Mouse (Mus musculus): Measurements from ENCODE around the gene Ddx54.

The Ddx54 gene

GRCm38 (mm10) chr5:120612442-120612821, at the start of gene Ddx54, which contains the start of gene Rita1:
Ddx54 (plus strand) TSS chr5:120612739.
Rita1 (minus strand) TSS chr5:120612589.
- DNase-seq (ENCODE audit: low spot score in 2 of 2) = peak; percentile 95 to 96

- no peak for DNase-seq (ENCODE audit: low spot score in 2 of 2)
These were observed 49.3 kb upstream of the Ddx54 start for GRCm38 (mm10) chr5:120562956-120563913.

- DNase-seq (ENCODE audit: low spot score in 2 of 2) = no peak
These were observed 48.6 kb upstream of the Ddx54 start for GRCm38 (mm10) chr5:120563914-120564311.

GRCm38 (mm10) chr5:120565171-120565905, 47.2 kb upstream of the Ddx54 start:
- no peak for DNase-seq (ENCODE audit: low spot score in 2 of 2)

DNA sequence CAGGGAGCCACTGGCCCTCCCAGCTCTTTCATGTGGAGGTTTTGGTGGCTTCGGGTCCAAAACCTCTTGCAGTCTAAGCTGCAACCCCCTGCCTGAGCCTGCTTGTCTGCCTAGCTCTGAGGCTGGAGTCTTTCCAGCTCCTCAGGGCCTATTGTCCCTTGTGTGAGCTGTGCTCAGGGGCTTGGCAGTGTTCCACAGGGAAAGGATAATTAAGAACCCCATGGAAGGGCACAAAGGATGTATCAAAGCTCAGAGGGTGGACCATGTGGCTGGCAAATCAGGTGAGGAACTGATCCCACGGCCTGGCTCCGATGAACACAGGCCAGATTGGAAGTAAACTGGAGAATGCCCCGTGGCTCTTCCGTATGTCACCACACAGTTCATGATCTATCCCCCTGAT, 46.4 kb upstream of the Ddx54 start:
- no peak for DNase-seq (ENCODE audit: low spot score in 2 of 2)

- DNase-seq (ENCODE audit: low spot score in 2 of 2) = no peak
These were observed 45.8 kb upstream of the Ddx54 start for GRCm38 (mm10) chr5:120566681-120567252.

DNA sequence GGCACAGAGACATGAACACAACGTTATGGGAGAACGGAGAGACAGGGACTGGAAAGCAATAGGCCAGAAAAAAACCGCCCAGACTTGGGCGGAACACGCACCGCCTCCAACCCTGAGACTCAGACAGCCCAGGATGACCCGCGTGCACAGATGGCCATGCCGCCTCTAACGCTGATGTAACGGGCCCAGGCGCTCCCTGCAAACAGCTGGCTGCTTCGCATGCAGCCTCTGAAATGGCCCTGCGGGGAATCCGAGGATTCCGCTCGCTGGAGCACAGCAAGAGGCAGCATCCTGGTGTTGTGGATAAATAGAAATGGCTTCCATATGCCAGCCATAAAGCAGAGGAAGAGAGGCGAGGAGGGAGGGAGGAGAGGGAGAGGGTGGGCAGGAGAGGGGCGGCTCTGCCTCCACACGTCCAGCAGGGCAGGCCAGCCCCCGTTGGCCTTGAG, 45.3 kb upstream of the Ddx54 start:
- DNase-seq (ENCODE audit: low spot score in 2 of 2) = no peak

GRCm38 (mm10) chr5:120567761-120568211, 44.8 kb upstream of the Ddx54 start:
- DNase-seq (ENCODE audit: low spot score in 2 of 2) = no peak

DNA sequence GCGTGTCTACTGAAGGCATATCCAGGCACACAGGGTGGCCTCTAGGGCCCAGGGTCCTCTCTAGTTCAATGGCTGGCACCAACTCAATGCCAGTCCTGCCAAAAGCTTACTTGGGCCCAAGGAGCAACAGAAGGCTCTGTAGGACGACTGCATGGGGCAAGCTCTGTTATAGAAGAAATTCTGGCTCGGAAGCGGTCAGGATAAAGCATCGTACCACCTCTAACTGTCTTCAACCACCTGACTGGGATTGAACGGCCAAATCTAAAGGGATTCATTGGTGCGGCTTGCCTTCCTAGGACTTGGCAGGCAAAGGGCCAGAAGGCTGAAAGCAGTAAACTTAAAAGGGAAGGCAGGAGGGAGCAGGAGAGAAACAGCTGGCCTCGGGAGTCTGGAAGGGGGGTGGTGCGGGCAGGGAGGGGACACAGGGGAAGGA, 44.2 kb upstream of the Ddx54 start:
- DNase-seq (ENCODE audit: low spot score in 2 of 2) = no peak

GRCm38 (mm10) chr5:120568964-120569363, 43.6 kb upstream of the Ddx54 start:
- no peak for DNase-seq (ENCODE audit: low spot score in 2 of 2)

DNA sequence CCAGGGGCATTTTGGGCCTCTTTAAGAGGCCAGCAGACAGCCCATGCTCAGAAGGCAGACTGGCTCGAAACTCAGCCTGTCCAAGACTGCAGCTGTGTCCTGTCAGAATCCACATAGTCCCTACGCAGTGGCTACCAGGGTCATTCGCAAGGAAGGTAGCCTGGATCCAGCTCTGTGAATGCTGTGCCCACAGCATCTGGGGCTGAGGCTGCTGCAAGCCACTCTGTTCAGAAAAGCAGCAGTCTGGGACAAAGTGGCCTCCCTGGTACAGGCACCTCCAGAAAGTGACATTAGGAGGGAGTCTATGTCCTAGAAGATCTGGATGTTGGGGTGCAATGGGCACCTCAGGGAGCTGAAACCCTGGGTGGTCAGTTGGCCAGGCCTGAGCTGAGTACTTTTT, 42.7 kb upstream of the Ddx54 start:
- DNase-seq (ENCODE audit: low spot score in 2 of 2) = no peak

DNA sequence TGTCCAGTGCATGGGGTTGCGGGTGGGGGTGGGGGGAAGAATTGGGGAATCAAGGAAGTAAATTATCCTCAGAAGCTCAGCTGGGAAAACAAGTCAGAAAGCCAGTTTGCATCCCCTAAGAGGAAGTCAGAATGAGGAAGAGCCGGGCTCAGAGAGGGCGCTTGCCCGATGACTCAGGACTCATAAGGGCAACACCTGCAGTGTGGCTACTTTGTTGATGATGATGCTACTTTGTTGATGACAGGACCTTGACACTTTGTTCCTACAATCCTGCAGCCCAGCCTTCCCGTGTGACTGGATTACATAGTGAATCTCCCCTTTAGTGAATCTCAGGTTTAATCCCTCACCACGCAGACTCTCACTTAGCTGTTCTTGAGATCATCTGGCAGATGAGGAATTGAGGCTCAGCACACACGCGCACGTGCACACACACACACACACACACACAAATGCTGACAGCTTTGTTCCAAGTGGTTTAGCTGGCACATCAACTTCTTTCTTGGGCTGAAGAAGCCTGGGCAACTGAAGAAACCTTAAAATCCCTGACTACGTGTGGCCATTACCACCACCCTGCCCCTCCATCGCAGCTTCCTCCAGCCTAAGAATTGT, 42.1 kb upstream of the Ddx54 start:
- no peak for DNase-seq (ENCODE audit: low spot score in 2 of 2)

DNA sequence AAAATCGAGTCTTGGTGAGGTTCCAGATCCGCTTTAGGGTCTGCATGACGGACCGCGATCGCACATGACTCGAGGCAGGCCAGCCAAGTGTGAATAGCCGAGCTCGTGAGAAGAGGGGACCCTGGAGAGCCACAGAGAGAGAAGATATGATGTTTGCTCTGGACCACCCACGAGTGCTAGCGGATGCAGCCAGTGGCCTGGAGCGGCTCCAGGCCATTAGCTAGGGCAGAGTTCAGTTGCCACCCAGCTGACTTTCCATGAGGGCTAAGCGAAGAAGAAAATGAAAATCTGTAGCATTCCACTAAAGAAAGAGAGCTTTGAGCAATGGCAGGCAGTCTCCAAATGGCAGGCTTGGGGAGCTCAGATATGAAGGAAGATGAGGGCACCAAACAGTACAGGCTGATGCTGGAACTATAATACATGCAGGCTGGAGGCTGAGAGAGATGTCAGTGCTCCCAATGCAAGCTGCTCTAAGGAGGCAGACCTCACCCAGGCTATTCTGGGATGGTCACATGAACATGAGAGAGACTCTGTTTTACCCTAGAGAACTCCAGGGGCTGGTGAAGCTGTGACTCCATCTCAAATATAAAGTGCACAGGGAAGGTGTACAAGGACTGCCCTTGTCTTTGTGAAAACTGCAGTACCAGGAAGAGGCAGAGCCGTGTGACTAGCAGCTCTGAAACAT, 41.3 kb upstream of the Ddx54 start:
- no peak for DNase-seq (ENCODE audit: low spot score in 2 of 2)

DNA sequence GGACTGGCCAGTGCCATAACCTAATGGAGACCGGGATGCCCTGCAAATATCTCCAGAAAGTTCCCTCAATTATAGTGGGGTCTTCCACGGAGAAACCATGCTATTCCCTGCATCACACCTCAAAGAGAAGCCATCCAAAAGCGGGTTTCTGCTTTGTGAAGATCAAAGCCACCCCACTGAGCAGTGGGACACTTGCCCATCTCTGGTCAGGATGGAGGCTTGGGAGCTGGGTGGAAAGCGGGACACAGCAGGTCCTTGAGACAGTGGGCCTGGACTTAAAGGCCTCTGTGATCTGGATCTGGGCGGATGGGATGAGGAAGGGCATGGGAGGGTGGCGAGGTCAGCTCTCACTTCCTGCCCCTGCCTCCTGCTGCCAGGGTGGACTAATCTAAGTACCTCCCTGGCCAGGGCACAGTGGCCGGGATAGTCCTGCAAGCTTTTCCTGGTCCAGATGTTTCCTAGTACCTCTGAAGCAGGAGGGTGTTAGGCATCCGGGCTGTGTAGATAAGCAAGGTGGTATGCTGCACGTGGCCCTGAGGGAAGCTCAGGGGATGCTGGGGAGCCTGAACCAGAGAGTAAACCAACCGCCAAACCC, 38.0 kb upstream of the Ddx54 start:
- no peak for DNase-seq (ENCODE audit: low spot score in 2 of 2)

DNA sequence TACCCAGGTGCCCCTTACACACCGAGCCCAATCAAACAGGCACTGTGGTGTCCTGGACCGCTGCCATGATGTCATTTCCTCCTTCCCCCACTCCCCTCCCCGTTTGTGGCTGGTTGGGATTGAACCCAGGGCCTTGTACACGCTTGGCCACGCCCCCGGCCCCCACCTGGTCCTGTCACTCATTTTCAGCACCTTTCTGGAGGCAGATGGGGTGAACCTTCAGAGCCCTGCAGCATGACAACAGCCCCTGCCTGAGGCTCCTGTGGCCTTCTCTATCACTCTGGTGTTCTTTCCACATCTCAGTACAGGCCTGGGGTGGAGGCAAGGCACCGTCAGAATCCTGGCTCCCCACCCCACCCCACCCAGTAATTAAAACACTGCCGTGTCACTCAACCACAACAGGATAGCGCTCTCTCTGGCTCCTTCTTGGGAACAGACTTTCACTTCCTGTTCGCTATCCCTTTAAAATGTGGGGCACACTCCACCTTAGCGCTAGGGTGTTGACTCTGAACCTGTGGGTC, 35.7 kb upstream of the Ddx54 start:
- DNase-seq (ENCODE audit: low spot score in 2 of 2) = no peak

DNA sequence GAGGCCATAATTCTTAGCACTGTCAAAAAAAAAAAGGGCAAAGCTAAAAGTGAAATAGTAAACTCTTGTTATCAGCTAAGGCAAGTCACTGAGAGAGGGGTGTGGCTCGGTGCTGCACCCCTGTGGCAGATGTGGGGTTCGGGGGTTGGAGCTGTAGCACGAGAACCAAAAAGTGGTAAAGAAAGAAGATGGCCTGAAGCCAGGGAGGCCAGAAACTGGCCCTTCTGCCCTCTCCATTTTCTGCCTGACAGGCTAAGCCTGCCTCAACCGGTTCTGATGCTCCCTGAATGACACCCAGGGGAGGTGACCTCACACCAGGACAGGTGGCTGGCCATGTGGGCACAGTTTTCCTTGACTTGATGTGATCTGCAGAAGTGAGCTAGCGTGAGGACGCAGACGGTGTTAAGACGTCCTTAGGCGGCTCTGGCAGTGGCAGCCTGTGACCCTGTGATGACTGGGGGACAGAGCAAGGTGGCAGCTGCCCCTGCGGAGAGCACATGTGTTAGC, 34.6 kb upstream of the Ddx54 start:
- peak; percentile 59 to 70 for DNase-seq (ENCODE audit: low spot score in 2 of 2)

DNA sequence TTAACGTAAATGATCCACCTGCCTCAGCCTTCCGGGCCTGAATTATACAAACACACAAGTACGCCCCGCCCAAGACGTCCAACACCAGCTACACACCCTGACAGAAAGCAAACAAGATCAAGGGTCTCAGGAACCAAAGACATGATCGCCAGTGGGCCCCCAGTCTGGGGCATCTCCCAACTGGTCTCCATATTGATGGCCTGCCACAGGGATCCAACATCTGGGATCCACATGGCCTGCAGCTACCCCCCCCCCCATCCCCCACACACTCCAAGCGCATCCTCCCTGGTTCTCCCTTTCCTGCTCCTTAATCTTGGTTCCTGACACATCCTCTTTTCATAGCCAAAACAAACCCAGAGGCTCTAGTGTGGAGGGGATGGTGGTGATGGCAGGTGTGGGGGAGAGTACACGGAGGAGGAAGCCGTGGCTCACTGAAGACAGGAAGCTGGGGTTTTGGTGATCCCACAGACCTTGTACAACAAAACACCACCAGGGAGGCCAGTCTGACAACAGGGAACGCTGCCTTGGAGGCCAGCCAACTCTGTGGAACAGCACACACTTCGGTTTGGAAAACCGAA, 33.9 kb upstream of the Ddx54 start:
- peak in 1 of 2 experiments; percentile 40 for DNase-seq (ENCODE audit: low spot score in 2 of 2)

DNA sequence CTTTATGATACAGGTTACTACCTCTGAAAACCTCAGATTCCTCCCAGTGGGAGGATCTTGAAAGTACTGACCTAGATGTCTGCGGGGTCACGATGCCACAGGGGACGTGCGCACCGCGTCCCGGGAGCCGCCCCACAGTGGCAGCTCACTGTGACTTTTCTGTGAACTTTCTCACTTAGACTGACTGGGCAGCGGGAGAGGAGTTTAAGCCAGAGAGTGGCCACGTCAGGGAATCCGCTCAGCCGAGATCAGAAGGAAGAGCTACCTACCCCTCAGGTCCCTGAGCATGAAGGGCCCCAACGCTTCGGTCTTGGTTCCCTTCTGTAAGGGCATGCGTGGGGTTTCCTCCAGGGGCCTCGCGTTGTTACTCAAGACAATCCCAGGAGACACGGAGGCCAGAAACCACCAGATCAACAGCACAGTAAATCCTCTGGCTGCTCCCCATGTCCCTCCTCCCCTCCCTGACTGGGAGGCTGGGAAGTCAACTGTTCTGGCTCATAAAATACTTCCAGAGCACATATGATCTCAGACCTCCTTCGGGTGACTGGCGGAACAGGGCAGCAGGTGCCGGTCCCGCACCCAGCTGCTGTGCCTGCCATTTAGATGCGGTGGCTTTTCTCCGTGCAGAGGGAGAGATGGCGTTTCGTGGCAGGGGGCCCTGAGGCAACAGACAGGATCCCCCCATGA, 33.2 kb upstream of the Ddx54 start:
- no peak for DNase-seq (ENCODE audit: low spot score in 2 of 2)

DNA sequence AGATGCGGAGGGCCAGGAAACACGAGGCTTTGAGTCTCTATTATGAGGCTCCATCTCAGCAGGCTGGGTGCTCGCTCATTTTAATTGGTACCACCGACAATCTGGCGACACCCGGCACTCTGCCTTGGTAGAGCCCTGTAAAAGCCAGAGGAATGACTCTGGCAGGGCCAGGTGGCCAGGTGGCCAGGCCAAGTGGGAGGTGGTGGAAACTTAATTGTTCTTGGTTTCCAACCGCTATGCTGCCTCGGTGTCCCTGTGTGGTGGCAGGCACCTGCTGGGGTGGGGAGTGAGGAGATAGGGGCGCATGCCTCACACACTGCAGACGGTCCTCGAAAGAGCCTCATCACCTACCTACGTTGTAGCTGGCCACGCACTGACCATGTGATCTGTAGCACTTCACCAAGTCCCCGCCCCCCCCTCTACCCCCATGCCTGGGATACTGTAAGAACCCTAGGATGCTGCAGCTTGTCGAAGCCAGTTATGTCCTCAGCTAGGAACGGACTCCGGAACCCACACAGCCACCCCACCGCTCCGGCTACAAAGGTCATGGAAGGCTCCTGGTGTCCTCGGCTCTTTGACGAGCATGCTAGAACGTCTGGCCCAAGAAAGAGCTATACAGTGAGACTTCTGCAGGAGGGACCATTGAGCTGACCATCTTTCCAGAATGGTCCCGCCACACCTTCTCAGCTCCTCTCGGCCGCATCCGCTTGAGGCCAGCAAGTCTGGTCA, 32.5 kb upstream of the Ddx54 start:
- DNase-seq (ENCODE audit: low spot score in 2 of 2) = no peak

Measured in spleen, postnatal 14 days (tissue).